Mouse (Mus musculus) forebrain, postnatal 0 days (tissue): ENCODE measurements around the gene Frat2. TPM values are rescaled to one million over a fixed set of nuclear protein-coding genes. Genes with fewer than 3 reads are reported as not detected.

Experiments
- ATAC-seq: fragments of 200-750 bp; cut with Nextera tagmentation; 2 replicates; pipeline ENCODE4 v1.8.0; 2017; ENCODE audit warnings: mild to moderate bottlenecking, moderate library complexity
- DNase-seq: peaks from one replicate; pipeline ENCODE4 v3.0.0-alpha.2; 2015
- H3K27ac ChIP-seq: fragments of 300-500 bp; sonication (generic); 2 replicates; pipeline ENCODE4 v1.5.1; 2014; ENCODE audit warnings: low read depth, mild to moderate bottlenecking, antibody characterized with exemption, low read length, moderate library complexity, mixed read lengths
- H3K27me3 ChIP-seq: fragments of 300-500 bp; sonication (generic); 2 replicates; pipeline ENCODE4 v1.6.1; 2014; ENCODE audit warnings: mild to moderate bottlenecking, low read length, mixed read lengths; ENCODE audit not compliant: insufficient read depth
- H3K36me3 ChIP-seq: fragments of 300-500 bp; sonication (generic); 2 replicates; pipeline ENCODE4 v1.6.1; 2014; ENCODE audit warnings: mild to moderate bottlenecking, moderate library complexity; ENCODE audit not compliant: insufficient read depth
- H3K4me1 ChIP-seq: fragments of 300-500 bp; sonication (generic); 2 replicates; pipeline ENCODE4 v1.6.1; 2014; ENCODE audit warnings: antibody characterized with exemption; ENCODE audit not compliant: insufficient read depth
- H3K4me2 ChIP-seq: fragments of 300-500 bp; sonication (generic); 2 replicates; pipeline ENCODE4 v1.6.1; 2014; ENCODE audit warnings: low read depth, mild to moderate bottlenecking, moderate library complexity
- H3K4me3 ChIP-seq: fragments of 300-500 bp; sonication (generic); 2 replicates; pipeline ENCODE4 v1.5.1; 2014; ENCODE audit warnings: low read depth, low read length, mixed read lengths
- H3K9ac ChIP-seq: fragments of 300-500 bp; sonication (generic); 2 replicates; pipeline ENCODE4 v1.6.1; 2014; ENCODE audit warnings: mild to moderate bottlenecking
- H3K9me3 ChIP-seq: fragments of 300-500 bp; sonication (generic); 2 replicates; pipeline ENCODE4 v1.6.1; 2016; ENCODE audit warnings: low read length
- CTCF ChIP-seq: sonication (generic); IDR thresholded peaks from 2 replicates; pipeline ENCODE4 v1.5.1; 2016; ENCODE audit warnings: antibody characterized with exemption, control low read depth, low read depth
- WGBS: fragments of 180-500 bp; shearing (Covaris S2); extraction: QIAGEN DNeasy Blood & Tissue Kit; methylation state at CpG from one replicate; pipeline ENCODE4 v1.1.7; 2014; 5-methylcytosine and 5-hydroxymethylcytosine counted together
- polyA plus RNA-seq: library from polyadenylated mRNA; unstranded; fragments of >200 nt; fragmentation: Nextera tagmentation; extraction: Ambion mirVana; gene quantifications from 2 replicates; pipeline ENCODE4 v1.2.1, GENCODE M21; 2015
- total RNA-seq: library from RNA; depleted of rRNA; stranded (reverse); fragments of >200 nt; gene quantifications from 2 replicates; pipeline ENCODE4 v1.2.3, GENCODE M21; 2014; rRNA removed

Frat2 gene
- total and polyA plus RNA-seq, 2 experiments from 2014 or later: 15.5 to 22.4 TPM

DNA sequence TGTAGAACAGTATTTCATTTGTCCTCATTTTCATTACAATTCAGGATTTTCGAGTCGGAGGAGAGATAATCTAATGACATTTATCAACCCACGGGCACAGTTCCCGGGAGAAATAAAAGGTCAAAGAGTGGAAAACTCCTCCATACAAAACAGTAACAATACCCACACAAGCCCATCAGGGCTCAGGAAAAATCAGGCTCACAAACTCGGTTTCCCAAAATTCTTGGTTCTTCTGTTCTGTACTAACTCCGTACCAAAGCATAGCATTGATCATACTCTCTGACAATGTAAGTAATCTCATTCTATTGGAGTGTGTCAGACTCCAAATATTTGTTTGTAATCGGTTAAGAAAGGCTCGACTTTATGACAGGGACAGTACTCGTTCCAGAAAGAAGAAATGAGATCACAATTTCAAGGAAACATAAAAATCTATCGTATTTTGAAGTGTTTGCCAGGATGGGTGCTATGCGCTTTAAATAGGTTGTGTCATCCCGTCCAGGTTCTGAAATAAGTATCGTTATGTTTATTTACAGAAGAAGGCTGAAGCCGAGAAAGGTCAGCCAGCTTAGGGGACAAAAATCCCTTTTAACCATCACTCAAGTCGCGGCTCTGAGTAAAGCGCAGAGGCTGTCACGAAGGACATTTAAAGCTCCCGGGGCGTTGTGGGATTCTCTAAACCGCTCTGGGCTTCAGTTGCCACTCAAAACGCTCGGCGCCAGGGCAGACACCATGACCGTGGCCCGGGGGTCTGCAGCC, 46.8 kb downstream of the Frat2 start:
- no peak for TF ChIP-seq CTCF
- H3K9ac ChIP-seq: peak overlapping the region; percentile 55

DNA sequence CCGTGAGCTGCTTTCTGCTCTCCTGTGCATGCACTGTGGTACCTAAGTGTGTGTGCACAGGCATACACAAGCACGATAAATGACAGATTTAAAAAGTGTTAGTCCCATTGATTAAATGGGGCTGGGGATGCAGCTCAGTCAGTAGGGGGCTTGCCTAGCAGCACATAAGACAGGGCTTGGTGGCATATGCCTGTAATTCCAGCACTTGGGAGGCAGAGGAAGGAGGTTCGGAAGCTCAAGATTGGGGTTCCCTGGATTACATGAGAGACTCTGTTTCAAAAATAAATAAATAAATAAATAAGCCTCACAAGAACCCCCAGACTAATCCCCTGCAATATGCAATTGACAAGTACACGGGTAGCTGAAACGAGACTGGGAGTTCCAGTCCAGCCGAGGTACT, 47.5 kb downstream of the Frat2 start:
- no peaks in the 10 kb centered on the region for H3K4me1 ChIP-seq
- H3K4me3 ChIP-seq: no peak overlapping the region
- 29% methylated on average over 6 of the region's 6 CpGs for WGBS
- no peak for ATAC-seq
- no peaks in the 10 kb centered on the region for H3K36me3 ChIP-seq
- no peaks in the 10 kb centered on the region for H3K27me3 ChIP-seq
- no peak for DNase-seq
- no peak for TF ChIP-seq CTCF
- no peaks in the 10 kb centered on the region for H3K9me3 ChIP-seq
- H3K4me2 ChIP-seq: peak overlapping the region; percentile 52; the same call in 1 of the 2 replicates
- no peak overlapping the region for H3K9ac ChIP-seq
- no peak overlapping the region for H3K27ac ChIP-seq

More for the DNA sequence above, 46.8 kb downstream of the Frat2 start:
- no peak for DNase-seq
- Histone ChIP-seq H3K4me3 (peak overlapping the region; percentile 65), H3K36me3 (no peaks in the 10 kb centered on the region), H3K27me3 (no peaks in the 10 kb centered on the region), H3K4me1 (no peaks in the 10 kb centered on the region), H3K27ac (no peak overlapping the region), H3K9me3 (no peaks in the 10 kb centered on the region), H3K4me2 (peak overlapping the region; percentile 52)
- 2% methylated on average over 26 of the region's 26 CpGs for WGBS
- ATAC-seq: no peak

DNA sequence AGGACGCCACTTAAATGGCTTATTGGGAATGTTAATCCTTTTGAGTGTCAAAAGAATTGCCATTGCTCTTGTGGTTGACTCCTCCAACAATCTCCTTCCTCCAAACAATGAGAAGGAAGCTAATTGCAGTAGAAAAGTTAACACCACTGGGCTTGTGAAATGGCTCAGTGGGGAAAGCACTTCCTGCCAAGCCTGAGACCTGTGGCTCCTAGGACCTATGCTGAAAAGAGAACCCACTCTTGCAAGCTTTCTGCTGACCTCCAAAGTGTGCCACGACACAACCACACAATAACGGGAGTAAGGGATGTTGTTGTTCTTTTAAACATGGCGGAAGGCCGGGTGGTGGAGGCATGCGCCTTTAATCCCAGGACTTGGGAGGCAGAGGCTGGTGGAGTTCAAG, 50.4 kb downstream of the Frat2 start:
- Histone ChIP-seq H3K4me2 (no peak overlapping the region), H3K27ac (no peak overlapping the region), H3K4me1 (no peaks in the 10 kb centered on the region), H3K36me3 (no peaks in the 10 kb centered on the region), H3K9ac (no peak overlapping the region), H3K4me3 (no peak overlapping the region), H3K9me3 (no peaks in the 10 kb centered on the region), H3K27me3 (no peaks in the 10 kb centered on the region)
- DNase-seq (no peak), ATAC-seq (no peak)
- 84% methylated on average over 6 of the region's 6 CpGs for WGBS
- no peak for TF ChIP-seq CTCF

DNA sequence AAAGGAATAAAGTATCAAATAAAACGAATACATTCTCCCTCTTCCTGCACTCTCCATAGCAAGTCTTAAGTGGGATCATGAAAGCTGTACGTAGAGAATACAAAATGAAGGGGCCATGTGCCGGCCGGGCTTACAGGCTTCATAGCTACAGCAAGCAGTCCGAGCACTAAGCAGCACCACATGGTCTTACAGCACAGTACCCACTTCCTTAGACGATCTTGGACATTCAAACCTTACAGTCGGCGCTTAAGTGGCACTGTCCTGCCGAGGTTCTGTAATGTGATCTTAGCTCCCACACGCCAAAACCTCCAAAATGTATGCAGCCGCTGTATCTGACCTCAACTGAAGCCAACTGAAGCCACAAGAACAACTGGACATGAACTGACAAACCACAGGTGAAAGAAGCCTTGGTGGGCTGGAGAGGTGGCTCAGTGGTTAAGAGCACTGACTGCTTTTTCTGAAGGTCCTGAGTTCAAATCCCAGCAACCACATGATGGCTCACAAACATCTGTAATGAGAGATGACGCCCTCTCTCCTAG, 51.1 kb downstream of the Frat2 start:
- Histone ChIP-seq H3K36me3 (no peaks in the 10 kb centered on the region), H3K27ac (no peak overlapping the region), H3K4me1 (no peaks in the 10 kb centered on the region), H3K4me3 (no peak overlapping the region), H3K9me3 (no peaks in the 10 kb centered on the region), H3K4me2 (no peak overlapping the region), H3K9ac (no peak overlapping the region), H3K27me3 (no peaks in the 10 kb centered on the region)
- TF ChIP-seq CTCF: no peak
- no peak for DNase-seq
- ATAC-seq: no peak
- 75% methylated on average over 12 of the region's 12 CpGs for WGBS

DNA sequence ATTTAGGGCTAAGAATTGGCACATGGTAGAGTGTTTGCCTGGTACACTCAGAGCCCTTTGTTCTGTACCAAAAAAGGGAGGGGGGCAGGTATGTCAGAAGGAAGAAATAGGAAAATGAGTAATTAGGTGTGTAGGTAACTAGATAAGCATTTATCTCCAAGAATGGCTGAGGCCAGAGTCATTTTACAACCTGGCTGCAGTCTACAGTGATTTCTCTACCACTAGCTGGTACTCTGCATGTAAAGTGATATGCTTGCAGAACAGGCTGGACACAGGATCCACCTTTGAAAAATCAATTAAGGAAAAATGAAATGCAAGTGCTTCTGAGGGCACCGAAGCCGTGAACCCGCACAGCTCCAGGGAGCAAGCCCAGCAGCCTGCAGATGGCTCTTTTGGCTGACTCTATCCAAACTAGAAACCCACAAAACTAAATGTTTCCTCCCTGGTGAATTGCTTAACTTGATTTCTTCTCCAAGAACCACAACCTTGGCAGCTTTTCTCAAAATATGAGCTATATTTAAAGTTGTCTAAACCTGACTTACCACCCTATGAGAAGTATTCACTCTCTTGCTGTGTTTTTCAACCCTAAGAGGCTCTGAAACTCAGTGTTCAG, 51.7 kb downstream of the Frat2 start:
- H3K9ac ChIP-seq: no peak overlapping the region
- no peaks in the 10 kb centered on the region for H3K27me3 ChIP-seq
- DNase-seq (no peak), ATAC-seq (no peak)
- H3K27ac ChIP-seq: no peak overlapping the region
- no peak for TF ChIP-seq CTCF
- no peak overlapping the region for H3K4me3 ChIP-seq
- no peaks in the 10 kb centered on the region for H3K36me3 ChIP-seq
- H3K4me2 ChIP-seq: no peak overlapping the region
- 92% methylated on average over 3 of the region's 3 CpGs for WGBS
- no peaks in the 10 kb centered on the region for H3K9me3 ChIP-seq
- H3K4me1 ChIP-seq: no peaks in the 10 kb centered on the region

Other genes starting within 250 kb of the Frat2 start
- gene Slit1, start 104.5 kb downstream of the Frat2 start, total RNA-seq: 37.2 and 61.8 TPM in 2 replicates
- 8.7 and 13.4 TPM in 2 replicates for gene Slit1, start 104.5 kb downstream of the Frat2 start, polyA plus RNA-seq
- gene Arhgap19, start 46.1 kb downstream of the Frat2 start, total RNA-seq: 3.9 and 6.0 TPM in 2 replicates
- 3.1 and 3.2 TPM in 2 replicates for gene Arhgap19, start 46.1 kb downstream of the Frat2 start, polyA plus RNA-seq
- 40.2 and 43.4 TPM in 2 replicates for gene Frat1, start 18.2 kb downstream of the Frat2 start, total RNA-seq
- gene Frat1, start 18.2 kb downstream of the Frat2 start, polyA plus RNA-seq: 48.2 and 52.3 TPM in 2 replicates
- 17.0 and 19.5 TPM in 2 replicates for gene Rrp12, start 48.0 kb upstream of the Frat2 start, total RNA-seq
- gene Rrp12, start 48.0 kb upstream of the Frat2 start, polyA plus RNA-seq: 12.3 and 14.4 TPM in 2 replicates
- gene Pgam1, start 63.8 kb upstream of the Frat2 start, total RNA-seq: 400 and 416 TPM in 2 replicates
- 501 and 537 TPM in 2 replicates for gene Pgam1, start 63.8 kb upstream of the Frat2 start, polyA plus RNA-seq
- gene Exosc1, start 85.3 kb upstream of the Frat2 start, total RNA-seq: 29.6 and 33.3 TPM in 2 replicates
- 69.4 and 71.0 TPM in 2 replicates for gene Exosc1, start 85.3 kb upstream of the Frat2 start, polyA plus RNA-seq
- gene Zdhhc16, start 85.3 kb upstream of the Frat2 start, total RNA-seq: 53.3 and 58.6 TPM in 2 replicates
- 96.8 and 97.4 TPM in 2 replicates for gene Zdhhc16, start 85.3 kb upstream of the Frat2 start, polyA plus RNA-seq
- gene Mms19, start 133.0 kb upstream of the Frat2 start, total RNA-seq: 42.2 and 66.5 TPM in 2 replicates
- 17.4 and 25.8 TPM in 2 replicates for gene Mms19, start 133.0 kb upstream of the Frat2 start, polyA plus RNA-seq
- 18.7 and 22.2 TPM in 2 replicates for gene Ubtd1, start 133.6 kb upstream of the Frat2 start, total RNA-seq
- gene Ubtd1, start 133.6 kb upstream of the Frat2 start, polyA plus RNA-seq: 12.2 and 13.3 TPM in 2 replicates
- gene Ankrd2, start 187.9 kb upstream of the Frat2 start, total RNA-seq: 0.69 TPM in 1 of 2 replicates, not detected in the other
- 1.2 and 1.4 TPM in 2 replicates for gene Ankrd2, start 187.9 kb upstream of the Frat2 start, polyA plus RNA-seq
- gene Hoga1, start 197.5 kb upstream of the Frat2 start, total RNA-seq: 3.3 and 3.6 TPM in 2 replicates
- gene Hoga1, start 197.5 kb upstream of the Frat2 start, polyA plus RNA-seq: 2.8 and 3.5 TPM in 2 replicates
- gene 4933411K16Rik, start 204.1 kb upstream of the Frat2 start, total RNA-seq: 0.15 and 0.24 TPM in 2 replicates
- gene 4933411K16Rik, start 204.1 kb upstream of the Frat2 start, polyA plus RNA-seq: not detected in 2 replicates
- gene Morn4, start 238.2 kb upstream of the Frat2 start, total RNA-seq: 55.9 and 57.0 TPM in 2 replicates
- 150 and 167 TPM in 2 replicates for gene Morn4, start 238.2 kb upstream of the Frat2 start, polyA plus RNA-seq
- gene Pi4k2a, start 242.3 kb upstream of the Frat2 start, total RNA-seq: 13.7 and 16.3 TPM in 2 replicates
- 29.7 and 34.1 TPM in 2 replicates for gene Pi4k2a, start 242.3 kb upstream of the Frat2 start, polyA plus RNA-seq